Mouse (Mus musculus) G1E (cell line): ENCODE results near the gene Eddm3b.

Experiments used
- CTCF ChIP-seq: IDR thresholded peaks from 2 replicates; pipeline ENCODE4 v1.5.1; 2012; ENCODE audit warnings: low read depth, low read length, inconsistent platforms, mixed read lengths
- GATA1 ChIP-seq: IDR thresholded peaks from 2 replicates; pipeline ENCODE4 v1.6.1; 2012; ENCODE audit warnings: borderline replicate concordance, low read length, inconsistent platforms, mixed read lengths
- GATA2 ChIP-seq: IDR thresholded peaks from 2 replicates; pipeline ENCODE4 v1.6.1; 2012; ENCODE audit warnings: low read depth, low read length, inconsistent platforms, borderline replicate concordance
- TAL1 ChIP-seq: conservative IDR thresholded peaks from 2 replicates; pipeline ENCODE4 v1.6.1; 2012; ENCODE audit warnings: low read depth, low read length, inconsistent platforms, mixed read lengths

DNA sequence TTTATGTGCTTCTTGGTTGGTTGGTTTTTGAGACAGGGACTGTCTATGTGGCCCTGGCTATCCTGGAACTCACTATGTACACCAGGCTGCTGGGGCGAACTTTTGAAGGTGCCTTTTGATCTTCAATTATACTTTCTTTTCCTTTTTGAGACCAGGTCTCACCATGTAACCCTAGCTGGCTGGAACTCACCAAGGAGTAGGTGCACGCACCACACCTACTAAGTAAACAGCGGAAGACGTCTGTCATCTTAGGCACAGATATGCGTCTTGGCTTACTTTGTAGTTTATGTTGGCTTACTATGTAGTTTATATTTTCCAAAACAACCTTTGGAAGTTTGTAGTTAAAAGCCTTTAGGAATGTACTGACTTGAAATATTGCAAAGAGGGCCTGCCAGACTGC, 45.3 kb upstream of the Eddm3b start:
- TF ChIP-seq CTCF = no peak
- TF ChIP-seq GATA1 = no peak
- TF ChIP-seq TAL1 = no peak
- no peak for TF ChIP-seq GATA2
